Mouse (Mus musculus): ENCODE results near the gene Efcab11. TPM values are rescaled to one million over a fixed set of nuclear protein-coding genes. Genes with fewer than 3 reads are reported as not detected.
"Not testable (repeated sequence)": the region's sequence is repeated elsewhere in the genome, so short reads cannot be mapped to it uniquely, and the experiment has no call there.

Efcab11 gene
- total RNA-seq, 2 experiments from 2014 or later = not detected

GRCm38 (mm10) chr12:99822591-99822990 is 61.6 kb downstream of the Efcab11 start:
- no peak for DNase-seq
- no peak for TF ChIP-seq CTCF (IDR thresholded peaks at IDR 0.05)
- intact Hi-C loops (cut with DNase I) = no loop called here
- Histone ChIP-seq H3K4me3 (no peak overlapping the region), H3K27ac (no peak overlapping the region)

- DNase-seq = no peak
- no peak overlapping the region for H3K27ac ChIP-seq
- no peak overlapping the region for H3K4me3 ChIP-seq
- intact Hi-C loops (cut with DNase I) = no loop called here
- no peak for TF ChIP-seq CTCF (IDR thresholded peaks at IDR 0.05)
Observed at GRCm38 (mm10) chr12:99821309-99821934, 62.8 kb downstream of the Efcab11 start.

- intact Hi-C loops (cut with DNase I) = no loop called here
- no peak for DNase-seq
- Histone ChIP-seq H3K27ac (no peak overlapping the region), H3K4me3 (no peak overlapping the region)
- peak; percentile 20; the same call in 1 of the 2 replicates for TF ChIP-seq CTCF (IDR thresholded peaks at IDR 0.05)
Observed at GRCm38 (mm10) chr12:99819186-99819974, 64.9 kb downstream of the Efcab11 start.

DNA sequence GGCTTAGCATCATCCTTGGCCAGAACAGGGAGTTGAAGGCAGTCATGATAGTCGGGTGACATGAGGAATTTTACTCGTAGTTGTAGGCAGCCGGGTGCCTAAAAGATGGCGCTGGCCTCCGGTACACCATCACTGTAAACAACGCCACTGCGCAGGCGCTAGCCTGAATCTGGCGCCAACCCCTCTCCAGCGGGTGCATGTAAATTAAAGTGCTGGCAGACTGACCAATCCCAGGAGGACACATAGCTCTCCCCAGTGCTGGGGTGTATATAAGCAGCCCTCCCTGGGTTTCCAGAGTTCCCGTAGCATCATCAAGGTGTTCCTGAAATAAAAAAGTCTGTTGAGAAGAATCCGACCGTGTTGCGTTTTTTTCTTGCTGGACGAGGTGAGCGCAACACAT is 66.2 kb downstream of the Efcab11 start:
- intact Hi-C loops (cut with DNase I); H3K27ac ChIP-seq; H3K4me3 ChIP-seq; DNase-seq: not testable (repeated sequence)

- Histone ChIP-seq H3K27ac (no peak overlapping the region), H3K4me3 (no peak overlapping the region)
- TF ChIP-seq CTCF (IDR thresholded peaks at IDR 0.05) = no peak
- intact Hi-C loops (cut with DNase I) = no loop called here
- DNase-seq = no peak
Observed at GRCm38 (mm10) chr12:99815244-99815643, 69.0 kb downstream of the Efcab11 start.

DNA sequence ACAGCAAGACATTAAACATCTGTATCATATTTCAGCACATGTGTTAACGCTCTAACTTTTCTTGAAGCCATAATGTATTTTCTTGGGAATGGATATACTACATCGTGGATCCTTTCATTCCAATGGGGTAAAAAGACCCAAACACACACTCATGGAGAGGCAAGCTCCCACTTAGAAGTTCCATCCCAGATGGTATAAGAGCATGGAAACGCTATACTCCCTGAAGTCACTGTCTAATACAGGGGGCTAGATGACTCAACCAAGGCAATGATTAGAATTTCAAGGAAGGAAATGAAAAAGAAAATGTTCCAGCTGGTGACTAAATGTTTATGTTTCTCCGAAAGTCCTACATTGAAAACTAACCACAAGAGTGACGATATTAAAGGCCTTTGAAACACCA is 76.3 kb downstream of the Efcab11 start:
- Histone ChIP-seq H3K4me3 (no peak overlapping the region), H3K27ac (no peak overlapping the region)
- intact Hi-C loops (cut with DNase I) = no loop called here
- TF ChIP-seq CTCF (IDR thresholded peaks at IDR 0.05) = no peak
- DNase-seq = no peak

- DNase-seq; H3K27ac ChIP-seq; H3K4me3 ChIP-seq; intact Hi-C loops (cut with DNase I): not testable (repeated sequence)
Observed at GRCm38 (mm10) chr12:99806741-99807140, 77.5 kb downstream of the Efcab11 start.

GRCm38 (mm10) chr12:99795921-99796320 is 88.3 kb downstream of the Efcab11 start:
- Histone ChIP-seq H3K27ac (no peak overlapping the region), H3K4me3 (no peak overlapping the region)
- no peak for TF ChIP-seq CTCF (IDR thresholded peaks at IDR 0.05)
- intact Hi-C loops (cut with DNase I) = no loop called here
- no peak for DNase-seq

DNA sequence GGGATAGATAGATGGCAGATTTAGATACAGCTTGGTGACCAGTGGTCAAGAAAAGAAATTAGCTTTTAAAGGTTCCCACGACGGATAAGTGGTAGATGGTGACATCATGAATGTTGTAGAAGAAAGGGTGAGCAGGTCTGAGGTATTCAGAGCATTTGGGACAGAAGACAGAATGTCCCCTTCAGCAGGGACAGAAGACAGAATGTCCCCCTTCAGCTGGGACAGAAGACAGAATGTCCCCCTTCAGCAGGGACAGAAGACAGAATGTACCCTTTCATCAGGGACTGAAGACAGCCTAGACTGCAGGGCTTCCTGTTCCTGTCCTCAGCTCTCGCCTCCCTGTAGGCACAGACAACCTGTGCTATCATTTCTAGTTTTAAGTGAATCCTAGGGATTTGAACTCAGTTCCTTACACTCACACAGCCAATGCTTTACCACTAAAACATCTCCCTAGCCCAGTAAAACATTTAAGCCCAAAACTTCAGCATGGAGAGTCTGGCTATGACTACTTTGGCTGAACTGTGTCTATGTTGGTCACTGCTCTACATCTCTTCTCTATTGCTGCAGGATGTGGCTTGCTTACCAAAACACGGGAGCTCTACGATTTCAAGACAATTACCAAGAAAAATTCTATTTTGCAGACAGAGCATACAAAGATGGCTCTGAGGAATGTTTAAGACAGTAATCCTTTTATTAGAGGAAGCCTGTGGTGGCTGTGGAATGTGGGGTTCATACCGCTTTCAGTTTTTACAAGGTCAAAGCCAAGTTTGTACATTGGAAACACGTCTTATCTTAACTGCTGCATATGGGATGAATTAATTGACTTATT is 89.2 kb downstream of the Efcab11 start:
- TF ChIP-seq CTCF (IDR thresholded peaks at IDR 0.05) = no peak
- Histone ChIP-seq H3K27ac (no peak overlapping the region), H3K4me3 (no peak overlapping the region)
- intact Hi-C loops (cut with DNase I) = no loop called here
- DNase-seq = no peak

DNA sequence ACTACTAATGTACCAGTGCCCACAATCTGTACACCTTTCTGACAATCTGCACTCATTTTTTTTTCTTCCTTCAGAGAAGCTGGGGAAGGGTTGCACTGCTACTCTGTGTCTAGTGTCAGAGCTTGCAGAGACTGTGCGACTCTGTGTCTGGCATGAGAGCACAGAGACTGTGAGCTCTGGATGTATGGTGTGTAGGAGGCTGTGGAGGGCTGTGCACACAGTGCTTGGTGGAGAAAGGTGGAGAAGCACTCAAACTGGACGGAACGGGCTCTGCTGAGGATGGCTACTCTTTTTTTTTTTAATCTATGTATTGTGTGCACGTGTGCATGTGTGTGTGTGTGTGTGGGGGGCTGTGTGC is 90.1 kb downstream of the Efcab11 start:
- no peak for DNase-seq
- Histone ChIP-seq H3K4me3 (no peak overlapping the region), H3K27ac (no peak overlapping the region)
- intact Hi-C loops (cut with DNase I) = no loop called here
- TF ChIP-seq CTCF (IDR thresholded peaks at IDR 0.05) = no peak

GRCm38 (mm10) chr12:99793465-99794157 is 90.6 kb downstream of the Efcab11 start:
- no peak for DNase-seq
- TF ChIP-seq CTCF (IDR thresholded peaks at IDR 0.05) = no peak
- Histone ChIP-seq H3K27ac (no peak overlapping the region), H3K4me3 (no peak overlapping the region)
- intact Hi-C loops (cut with DNase I) = no loop called here

DNA sequence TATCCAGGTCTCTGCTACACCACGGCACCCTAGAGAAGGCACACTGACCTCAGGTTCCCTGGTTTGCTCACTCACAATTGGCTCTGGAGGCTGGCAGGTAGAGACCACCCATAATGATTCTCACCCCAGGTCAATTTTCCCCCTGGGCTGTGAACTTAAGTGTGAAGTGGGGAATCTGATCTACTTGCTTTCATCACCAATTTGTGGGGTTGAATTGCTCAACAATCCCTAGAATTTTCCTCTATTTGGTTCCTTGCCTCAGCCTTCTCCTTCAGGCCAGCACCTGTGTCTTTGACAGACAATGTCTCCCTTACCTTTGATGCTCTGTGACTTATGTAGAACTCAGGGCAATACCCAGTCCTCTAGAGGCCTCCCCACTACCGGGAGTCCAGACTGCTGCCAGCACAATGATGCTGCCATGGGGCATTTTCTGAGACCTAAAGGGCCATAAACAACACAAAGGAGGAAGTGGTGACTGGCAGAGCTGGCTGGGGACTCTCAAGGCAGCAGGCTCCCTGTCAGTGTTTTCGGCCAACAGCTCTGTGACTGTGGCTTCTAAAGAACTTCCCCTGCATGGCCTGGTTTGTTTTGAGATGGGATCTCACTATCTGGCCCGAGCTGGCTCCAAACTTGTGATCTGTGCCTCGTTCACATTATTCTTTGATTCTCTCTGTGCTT is 94.8 kb downstream of the Efcab11 start:
- TF ChIP-seq CTCF (IDR thresholded peaks at IDR 0.05) = no peak
- intact Hi-C loops (cut with DNase I) = no loop called here
- Histone ChIP-seq H3K4me3 (no peak overlapping the region), H3K27ac (no peak overlapping the region; the same call in 1 of the 2 replicates)
- DNase-seq = peak; percentile 19
